Mouse (Mus musculus) activated CD4-positive, CD25-positive, alpha-beta regulatory T cell, adult 4 months (primary cell): ENCODE measurements around the gene Coq10a. TPM values are rescaled to one million over a fixed set of nuclear protein-coding genes. Genes with fewer than 3 reads are reported as not detected.
"Not testable (repeated sequence)": the region's sequence is repeated elsewhere in the genome, so short reads cannot be mapped to it uniquely, and the experiment has no call there.

Experiments
- ATAC-seq: one replicate; pipeline ENCODE4 v1.8.0; 2017
- polyA plus RNA-seq, 2 experiments: library from polyadenylated mRNA; unstranded; fragments of 100-300 nt; shearing (Covaris generic); gene quantifications; one replicate each; pipeline ENCODE4 v1.2.1; 2017

Gene Coq10a
- polyA plus RNA-seq, 2 experiments from 2014 or later, result 14.3 to 20.3 TPM

GRCm38 (mm10) chr10:128340257-128340656, 28.5 kb downstream of the Coq10a start:
- no peak for ATAC-seq

- no peak for ATAC-seq
These were observed 29.8 kb downstream of the Coq10a start for GRCm38 (mm10) chr10:128338948-128339347.

- no peak for ATAC-seq
These were observed 30.4 kb downstream of the Coq10a start for GRCm38 (mm10) chr10:128338415-128338814.

- peak; percentile 94 for ATAC-seq
These were observed 31.3 kb downstream of the Coq10a start, which contains the start of gene Cs for GRCm38 (mm10) chr10:128337306-128338181. Gene Cs, plus strand, starts transcription at chr10:128337734.

GRCm38 (mm10) chr10:128336597-128336996, 32.2 kb downstream of the Coq10a start:
- ATAC-seq, result no peak

GRCm38 (mm10) chr10:128336195-128336594, 32.6 kb downstream of the Coq10a start:
- no peak for ATAC-seq

GRCm38 (mm10) chr10:128335582-128335981, 33.2 kb downstream of the Coq10a start:
- no peak for ATAC-seq

GRCm38 (mm10) chr10:128332358-128333249, 36.2 kb downstream of the Coq10a start:
- not testable (repeated sequence) for ATAC-seq

- no peak for ATAC-seq
These were observed 41.2 kb downstream of the Coq10a start for GRCm38 (mm10) chr10:128327610-128328009.

GRCm38 (mm10) chr10:128326825-128327224, 42.0 kb downstream of the Coq10a start:
- ATAC-seq, result no peak

GRCm38 (mm10) chr10:128323516-128323915, 45.3 kb downstream of the Coq10a start:
- ATAC-seq, result peak; percentile 63

GRCm38 (mm10) chr10:128322141-128323108, 46.4 kb downstream of the Coq10a start, which contains the start of gene Cnpy2:
Gene Cnpy2, plus strand, starts transcription at chr10:128322459.
- peak; percentile 68 for ATAC-seq

GRCm38 (mm10) chr10:128321641-128322040, 47.2 kb downstream of the Coq10a start:
- ATAC-seq, result no peak

GRCm38 (mm10) chr10:128315578-128315977, 53.2 kb downstream of the Coq10a start:
- no peak for ATAC-seq

Other genes with a start within 250 kb of the Coq10a start
- gene Rbms2, start 188.7 kb downstream of the Coq10a start, polyA plus RNA-seq, result 10 to 100 TPM; 20.9 to 25.0 TPM
- under 1 TPM in 1 of 2 experiments, not detected in 1; 0.26 TPM for gene Gls2, start 174.5 kb downstream of the Coq10a start, polyA plus RNA-seq
- 10 to 100 TPM; 13.3 to 15.6 TPM for gene Spryd4, start 157.2 kb downstream of the Coq10a start, polyA plus RNA-seq
- not detected for gene Mip, start 143.2 kb downstream of the Coq10a start, polyA plus RNA-seq
- gene Timeless, start 136.9 kb downstream of the Coq10a start, polyA plus RNA-seq, result 10 to 100 TPM; 23.7 to 35.9 TPM
- not detected for gene Apon, start 114.9 kb downstream of the Coq10a start, polyA plus RNA-seq
- gene Apof, start 100.3 kb downstream of the Coq10a start, polyA plus RNA-seq, result not detected
- 10 to 100 TPM; 45.6 to 66.1 TPM for gene Stat2, start 98.4 kb downstream of the Coq10a start, polyA plus RNA-seq
- not detected for gene Il23a, start 70.2 kb downstream of the Coq10a start, polyA plus RNA-seq
- gene Pan2, start 65.7 kb downstream of the Coq10a start, polyA plus RNA-seq, result 10 to 100 TPM; 18.9 to 21.1 TPM
- 100 to 1,000 TPM in 1 of 2 experiments, 10 to 100 TPM in 1; 96.7 to 115 TPM for gene Cnpy2, start 46.5 kb downstream of the Coq10a start, polyA plus RNA-seq
- gene Cs, start 31.3 kb downstream of the Coq10a start, polyA plus RNA-seq, result 100 to 1,000 TPM; 145 to 149 TPM
- 1 to 10 TPM; 2.6 to 4.5 TPM for gene Ankrd52, start 8.1 kb upstream of the Coq10a start, polyA plus RNA-seq
- gene Slc39a5, start 32.2 kb upstream of the Coq10a start, polyA plus RNA-seq, result not detected
- gene Nabp2, start 42.5 kb upstream of the Coq10a start, polyA plus RNA-seq, result 10 to 100 TPM; 75.0 to 81.0 TPM
- gene Rnf41, start 42.7 kb upstream of the Coq10a start, polyA plus RNA-seq, result 10 to 100 TPM; 26.1 to 39.3 TPM
- gene Smarcc2, start 90.3 kb upstream of the Coq10a start, polyA plus RNA-seq, result 10 to 100 TPM; 53.8 to 54.8 TPM
- 1,000 to 10,000 TPM; 1,113 TPM for gene Myl6, start 125.1 kb upstream of the Coq10a start, polyA plus RNA-seq
- gene Myl6b, start 129.7 kb upstream of the Coq10a start, polyA plus RNA-seq, result 1 to 10 TPM; 2.0 to 6.9 TPM
- 10 to 100 TPM; 77.5 to 80.7 TPM for gene Esyt1, start 156.9 kb upstream of the Coq10a start, polyA plus RNA-seq
- 10 to 100 TPM in 1 of 2 experiments, 1 to 10 TPM in 1; 6.4 to 10.1 TPM for gene Zc3h10, start 178.8 kb upstream of the Coq10a start, polyA plus RNA-seq
- 1,000 to 10,000 TPM; 5,950 to 7,803 TPM for gene Rpl41, start 180.3 kb upstream of the Coq10a start, polyA plus RNA-seq
- 100 to 1,000 TPM; 136 to 160 TPM for gene Pa2g4, start 197.0 kb upstream of the Coq10a start, polyA plus RNA-seq
- gene Erbb3, start 220.7 kb upstream of the Coq10a start, polyA plus RNA-seq, result 1 to 10 TPM; 4.1 to 4.2 TPM